Mouse (Mus musculus) megakaryocyte, embryonic 14.5 days (primary cell): ENCODE results near the gene Kif26b.

Experiments
- FLI1 ChIP-seq: IDR thresholded peaks from 2 replicates; pipeline ENCODE4 v1.6.1; 2012; ENCODE audit warnings: low read length, inconsistent platforms, mixed read lengths
- GATA1 ChIP-seq: IDR thresholded peaks from 3 replicates; pipeline ENCODE4 v1.6.1; 2012; ENCODE audit warnings: mixed read lengths, low read length, inconsistent platforms, borderline replicate concordance

DNA sequence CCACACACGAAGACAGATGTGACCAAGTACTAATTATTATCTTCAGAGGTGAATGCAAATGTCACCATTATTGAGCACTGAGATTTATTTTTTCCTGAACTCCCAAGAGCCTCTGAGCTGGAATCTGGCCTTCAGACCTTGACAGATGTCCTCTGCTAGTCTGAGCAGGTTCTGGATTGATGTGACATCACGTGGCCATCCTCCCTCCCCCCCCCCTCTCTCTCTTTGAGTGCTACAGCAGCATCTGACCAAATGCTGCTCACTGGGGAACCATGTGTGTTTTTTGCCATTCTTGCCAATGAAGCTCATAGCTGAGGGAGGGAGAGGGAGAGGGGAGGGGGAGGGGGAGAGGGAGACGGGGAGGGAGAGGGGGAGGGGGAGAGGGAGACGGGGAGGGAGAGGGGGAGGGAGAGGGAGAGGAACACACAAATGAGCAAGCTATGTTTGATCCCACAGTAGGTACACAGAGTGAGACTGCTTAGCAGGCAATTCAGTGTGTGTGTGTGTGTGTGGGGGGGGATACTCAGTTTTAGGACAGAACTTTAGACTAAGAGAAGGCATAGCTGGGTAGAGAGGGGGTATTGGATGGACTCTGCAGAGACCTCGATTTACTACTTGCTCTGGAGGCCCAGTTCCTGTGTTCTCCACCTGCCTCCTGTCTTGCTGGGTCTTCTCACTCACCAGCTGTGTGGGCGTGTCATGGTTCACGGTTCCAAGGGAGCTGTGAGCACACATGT, 241.9 kb downstream of the Kif26b start:
- TF ChIP-seq GATA1 = no peak
- no peak for TF ChIP-seq FLI1
